Mouse (Mus musculus) hindbrain, embryonic 13.5 days (tissue): ENCODE measurements around the gene Kcnip4. TPM values are rescaled to one million over a fixed set of nuclear protein-coding genes. Genes with fewer than 3 reads are reported as not detected.
A peak's percentile ranks its signal among the peaks of the same experiment; 100 is the strongest.

Source experiments
- ATAC-seq: fragments of 200-750 bp; cut with Nextera tagmentation; 2 replicates; pipeline ENCODE4 v1.8.0; 2017; ENCODE audit warnings: moderate TSS enrichment; ENCODE audit not compliant: low FRiP score
- H3K27ac ChIP-seq: fragments of 300-500 bp; sonication (generic); 2 replicates; pipeline ENCODE4 v1.5.1; 2015; ENCODE audit warnings: inconsistent platforms, mild to moderate bottlenecking, moderate library complexity
- H3K27me3 ChIP-seq: fragments of 300-500 bp; sonication (generic); 2 replicates; pipeline ENCODE4 v1.6.1; 2015; ENCODE audit warnings: mild to moderate bottlenecking, inconsistent platforms
- H3K36me3 ChIP-seq: fragments of 300-500 bp; sonication (generic); 2 replicates; pipeline ENCODE4 v1.6.1; 2015; ENCODE audit warnings: mild to moderate bottlenecking, inconsistent platforms
- H3K4me1 ChIP-seq: fragments of 300-500 bp; sonication (generic); replicated peaks from 2 replicates; pipeline ENCODE4 v1.6.1; 2015; ENCODE audit warnings: inconsistent platforms
- H3K4me2 ChIP-seq: fragments of 300-500 bp; sonication (generic); 2 replicates; pipeline ENCODE4 v1.6.1; 2015; ENCODE audit warnings: inconsistent platforms, mild to moderate bottlenecking, moderate library complexity
- H3K4me3 ChIP-seq: fragments of 300-500 bp; sonication (generic); 2 replicates; pipeline ENCODE4 v1.5.1; 2015; ENCODE audit warnings: mild to moderate bottlenecking, inconsistent platforms
- H3K9ac ChIP-seq: fragments of 300-500 bp; sonication (generic); 2 replicates; pipeline ENCODE4 v1.6.1; 2015; ENCODE audit warnings: mild to moderate bottlenecking, inconsistent platforms
- H3K9me3 ChIP-seq: fragments of 300-500 bp; sonication (generic); 2 replicates; pipeline ENCODE4 v1.6.1; 2016; ENCODE audit warnings: inconsistent platforms
- WGBS: fragments of 180-500 bp; shearing (Covaris S2); methylation state at CpG from one replicate; pipeline ENCODE4 v1.1.7; 2015; 5-methylcytosine and 5-hydroxymethylcytosine counted together
- polyA plus RNA-seq: library from polyadenylated mRNA; unstranded; fragments of >200 nt; fragmentation: Nextera tagmentation; extraction: Ambion mirVana; gene quantifications from 2 replicates; pipeline ENCODE4 v1.2.1, GENCODE M21; 2015

The Kcnip4 gene
- polyA plus RNA-seq, 1 experiment from 2014 or later, result 11.1 TPM

DNA sequence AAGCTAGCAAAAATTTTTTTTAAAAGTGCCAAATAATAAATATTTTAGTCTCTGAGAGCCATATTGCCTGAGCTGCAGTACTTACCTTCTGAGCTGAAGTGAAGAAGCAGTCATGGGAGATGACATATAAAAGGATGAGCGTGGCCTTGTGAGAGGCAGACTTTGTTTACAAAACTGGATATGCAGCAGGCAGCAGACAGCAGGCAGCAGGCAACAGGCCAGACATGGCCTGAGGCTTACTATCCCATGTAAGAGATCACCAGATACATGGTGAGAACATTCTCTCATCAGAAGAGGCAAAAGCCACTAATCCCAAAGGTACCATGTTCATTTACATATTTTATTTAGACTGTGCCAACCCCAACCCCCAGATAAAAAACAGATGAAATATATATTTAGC is 336.5 kb downstream of the Kcnip4 start:
- ATAC-seq, result no peak
- no peaks in the 10 kb centered on the region for H3K9me3 ChIP-seq
- no peaks in the 10 kb centered on the region for H3K4me1 ChIP-seq
- H3K36me3 ChIP-seq, result no peaks in the 10 kb centered on the region
- H3K9ac ChIP-seq, result no peak overlapping the region
- H3K27ac ChIP-seq, result no peak overlapping the region
- WGBS, result 64% methylated on average over 1 of the region's 1 CpGs
- H3K4me2 ChIP-seq, result no peak overlapping the region
- H3K4me3 ChIP-seq, result no peak overlapping the region
- no peaks in the 10 kb centered on the region for H3K27me3 ChIP-seq

DNA sequence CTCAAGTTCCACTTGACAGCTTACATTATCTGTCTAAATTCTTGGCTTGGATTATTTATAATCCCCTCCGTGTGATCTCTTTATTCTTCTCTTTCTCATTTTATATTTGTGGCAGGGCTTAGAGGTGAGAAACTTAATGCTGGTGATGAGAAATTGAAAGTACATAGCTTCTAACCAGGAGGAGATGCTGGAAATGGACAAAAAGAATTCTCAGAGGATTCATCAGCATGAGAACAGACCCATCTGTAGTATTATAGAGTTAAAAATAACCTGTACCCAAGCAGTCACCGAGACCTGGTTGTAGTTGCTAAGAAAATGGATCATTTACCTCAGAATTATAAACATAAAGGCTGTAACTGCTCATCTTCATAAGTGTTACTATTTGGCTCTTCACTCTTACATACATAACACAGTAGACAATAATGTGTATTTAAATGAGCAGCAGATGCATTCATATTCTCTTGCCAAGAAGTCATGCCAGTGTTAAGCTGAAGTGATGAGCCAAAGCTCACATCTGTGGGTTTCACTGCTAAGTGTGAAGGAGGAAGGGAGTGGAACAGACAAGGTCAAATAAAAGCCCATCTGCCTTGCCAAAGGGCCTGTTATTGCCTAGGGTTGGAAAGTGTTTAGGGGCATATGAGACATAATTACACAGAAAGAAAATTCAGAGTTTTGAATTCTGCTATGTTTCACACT is 374.4 kb downstream of the Kcnip4 start:
- WGBS, result 80% methylated on average over 2 of the region's 2 CpGs
- no peak overlapping the region for H3K4me2 ChIP-seq
- H3K4me1 ChIP-seq, result no peaks in the 10 kb centered on the region
- H3K4me3 ChIP-seq, result no peak overlapping the region
- H3K27me3 ChIP-seq, result no peaks in the 10 kb centered on the region
- H3K27ac ChIP-seq, result no peak overlapping the region
- no peak overlapping the region for H3K9ac ChIP-seq
- H3K9me3 ChIP-seq, result no peaks in the 10 kb centered on the region
- H3K36me3 ChIP-seq, result no peaks in the 10 kb centered on the region
- no peak for ATAC-seq

DNA sequence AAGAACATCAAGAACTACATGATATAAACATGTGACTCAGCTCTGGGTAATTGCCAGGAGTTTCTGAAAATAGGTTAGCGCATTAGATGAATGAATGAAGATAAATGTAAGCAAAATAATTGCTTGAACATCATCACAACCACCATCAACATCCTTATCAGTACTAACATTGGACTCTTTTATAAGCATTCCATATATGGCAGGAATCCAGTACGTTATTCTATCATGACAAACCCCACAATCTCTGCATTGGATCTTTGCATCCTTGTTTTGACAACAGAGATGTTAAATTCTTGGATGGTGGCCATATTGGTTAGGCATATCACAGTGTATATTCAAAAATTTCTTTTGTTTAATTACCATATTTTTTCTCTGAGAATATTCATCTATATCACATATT is 375.0 kb downstream of the Kcnip4 start:
- H3K27ac ChIP-seq, result no peak overlapping the region
- WGBS, result 86% methylated on average over 2 of the region's 2 CpGs

DNA sequence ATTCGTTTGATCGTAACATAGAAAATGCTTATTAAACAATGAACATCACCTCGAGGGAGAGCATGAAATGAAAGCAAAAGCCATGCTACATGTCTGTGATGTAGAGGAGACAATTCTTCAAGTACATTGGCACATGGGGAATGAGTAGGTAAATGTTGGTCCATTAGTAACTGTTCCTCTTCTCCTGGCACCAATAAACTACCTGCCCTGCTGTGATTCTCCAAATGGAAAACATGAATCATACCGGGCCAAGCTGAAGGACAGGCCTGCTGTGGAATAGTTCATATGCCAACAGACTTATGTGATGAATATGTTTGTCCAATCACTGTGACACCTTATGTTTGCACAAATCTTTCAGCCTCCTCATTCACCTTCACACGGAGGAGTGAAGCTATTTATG is 429.3 kb downstream of the Kcnip4 start:
- Histone ChIP-seq H3K9me3 (no peaks in the 10 kb centered on the region), H3K27ac (no peak overlapping the region), H3K9ac (no peak overlapping the region), H3K4me1 (no peaks in the 10 kb centered on the region), H3K4me2 (no peak overlapping the region), H3K4me3 (no peak overlapping the region), H3K27me3 (no peaks in the 10 kb centered on the region), H3K36me3 (no peaks in the 10 kb centered on the region)
- ATAC-seq, result no peak
- 77% methylated on average over 5 of the region's 5 CpGs for WGBS

More for the DNA sequence above, 375.0 kb downstream of the Kcnip4 start:
- no peaks in the 10 kb centered on the region for H3K9me3 ChIP-seq
- H3K9ac ChIP-seq, result no peak overlapping the region
- no peak overlapping the region for H3K4me2 ChIP-seq
- H3K4me3 ChIP-seq, result no peak overlapping the region
- H3K4me1 ChIP-seq, result no peaks in the 10 kb centered on the region
- H3K27me3 ChIP-seq, result no peaks in the 10 kb centered on the region
- ATAC-seq, result no peak
- no peaks in the 10 kb centered on the region for H3K36me3 ChIP-seq

DNA sequence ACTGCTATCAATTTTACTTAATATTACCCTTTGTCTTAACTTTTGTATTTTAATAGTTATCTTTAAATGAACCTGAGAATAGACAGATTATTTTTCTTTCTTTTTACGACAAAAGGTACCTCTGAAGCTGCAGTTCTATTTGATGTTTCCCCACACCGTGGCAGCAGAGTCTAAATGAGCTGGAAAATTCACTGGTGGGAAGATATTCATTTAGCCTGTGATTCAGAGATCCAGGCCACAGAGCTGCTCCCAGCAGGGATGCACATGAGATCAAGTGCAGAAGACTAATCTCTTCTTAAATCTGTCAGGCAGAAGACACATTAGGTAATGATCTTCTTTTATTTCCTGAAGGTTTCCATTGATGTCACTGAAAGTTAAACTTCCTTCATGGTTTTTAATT is 429.8 kb downstream of the Kcnip4 start:
- ATAC-seq, result no peak

DNA sequence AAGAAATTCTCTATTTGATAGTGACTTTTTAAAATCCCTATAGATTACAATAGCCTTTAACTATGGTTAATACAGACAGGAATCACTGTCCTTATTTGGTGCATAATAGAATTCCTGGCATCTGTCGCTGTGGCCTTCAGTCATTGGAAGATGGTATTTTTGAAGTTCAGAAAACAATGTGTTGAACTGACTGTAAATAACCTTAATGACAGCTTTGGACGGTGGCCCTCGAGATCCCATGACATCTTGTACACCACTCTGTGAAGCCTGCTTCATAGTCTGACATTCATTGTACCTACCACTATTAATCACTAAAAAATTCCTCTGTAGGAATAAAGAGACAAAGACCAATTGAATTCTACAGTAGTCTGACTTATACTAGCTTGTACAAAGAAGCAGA is 430.4 kb downstream of the Kcnip4 start:
- WGBS, result 47% methylated on average over 3 of the region's 3 CpGs

More for the DNA sequence above, 429.8 kb downstream of the Kcnip4 start:
- Histone ChIP-seq H3K27me3 (no peaks in the 10 kb centered on the region), H3K4me1 (no peaks in the 10 kb centered on the region), H3K9me3 (no peaks in the 10 kb centered on the region), H3K4me3 (no peak overlapping the region), H3K9ac (no peak overlapping the region), H3K36me3 (no peaks in the 10 kb centered on the region), H3K27ac (no peak overlapping the region), H3K4me2 (no peak overlapping the region)
- WGBS, result 52% methylated on average over 2 of the region's 2 CpGs

DNA sequence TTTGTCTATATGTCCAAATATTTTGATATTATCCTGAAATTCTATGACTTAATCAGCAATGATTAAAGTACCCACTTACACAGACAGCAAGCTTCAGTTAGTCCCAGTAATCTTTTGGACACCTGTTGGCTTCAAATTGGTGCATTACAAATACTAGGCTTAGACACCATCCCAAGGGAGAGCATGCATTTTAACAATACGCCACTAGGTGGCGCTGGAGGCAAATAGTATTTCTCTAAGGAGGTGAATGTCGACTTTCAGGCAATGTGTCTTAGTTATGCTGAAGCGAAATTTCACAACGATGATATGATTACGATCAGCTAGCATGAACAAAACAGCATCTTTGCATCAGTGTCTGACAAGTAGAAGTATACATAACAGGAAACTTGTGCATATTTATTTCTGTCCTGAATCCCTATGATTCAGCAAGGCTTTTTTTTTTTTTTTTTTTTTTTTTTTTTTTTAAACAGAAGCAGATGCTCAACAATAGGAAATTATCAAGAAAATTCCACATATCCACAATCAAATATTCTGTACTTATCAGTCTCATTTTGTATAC is 434.5 kb downstream of the Kcnip4 start:
- no peaks in the 10 kb centered on the region for H3K36me3 ChIP-seq
- ATAC-seq, result peak; percentile 75; the same call in 1 of the 2 replicates
- no peaks in the 10 kb centered on the region for H3K9me3 ChIP-seq
- 12% methylated on average over 6 of the region's 6 CpGs for WGBS
- 0 out of 2 replicates have a peak overlapping the region, but pooled peaks have one; percentile 37 for H3K4me2 ChIP-seq
- H3K9ac ChIP-seq, result no peak overlapping the region
- no peak overlapping the region for H3K4me3 ChIP-seq
- no peaks in the 10 kb centered on the region for H3K27me3 ChIP-seq
- no peaks in the 10 kb centered on the region for H3K4me1 ChIP-seq
- H3K27ac ChIP-seq, result no peak overlapping the region

More for the DNA sequence above, 430.4 kb downstream of the Kcnip4 start:
- Histone ChIP-seq H3K9me3 (no peaks in the 10 kb centered on the region), H3K36me3 (no peaks in the 10 kb centered on the region), H3K27ac (no peak overlapping the region), H3K4me3 (no peak overlapping the region), H3K27me3 (no peaks in the 10 kb centered on the region), H3K4me2 (no peak overlapping the region), H3K9ac (no peak overlapping the region), H3K4me1 (no peaks in the 10 kb centered on the region)
- ATAC-seq, result no peak

DNA sequence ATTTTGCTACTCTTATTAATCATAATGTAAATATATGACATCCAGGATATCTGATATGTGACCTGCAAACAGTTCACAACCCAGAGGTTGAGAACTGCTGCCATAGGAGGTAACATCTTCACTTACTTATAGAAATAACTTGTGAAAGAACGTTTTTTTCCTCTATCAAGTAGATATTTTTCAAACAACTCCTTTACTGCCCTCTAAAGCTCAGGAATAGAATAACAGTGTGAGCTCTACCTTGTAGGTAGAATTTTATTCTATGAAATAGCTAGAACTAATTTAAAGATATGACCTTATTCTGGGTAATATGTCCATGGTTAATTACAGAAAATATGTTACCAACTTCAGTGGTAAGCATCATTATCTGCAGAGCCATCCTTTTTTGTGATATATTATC is 459.1 kb downstream of the Kcnip4 start:
- no peaks in the 10 kb centered on the region for H3K4me1 ChIP-seq
- no peak overlapping the region for H3K27ac ChIP-seq
- H3K4me3 ChIP-seq, result no peak overlapping the region
- H3K9ac ChIP-seq, result no peak overlapping the region
- H3K36me3 ChIP-seq, result no peaks in the 10 kb centered on the region
- WGBS, result 24% methylated on average over 1 of the region's 1 CpGs
- no peak overlapping the region for H3K4me2 ChIP-seq
- H3K9me3 ChIP-seq, result no peaks in the 10 kb centered on the region
- no peak for ATAC-seq
- H3K27me3 ChIP-seq, result no peaks in the 10 kb centered on the region

DNA sequence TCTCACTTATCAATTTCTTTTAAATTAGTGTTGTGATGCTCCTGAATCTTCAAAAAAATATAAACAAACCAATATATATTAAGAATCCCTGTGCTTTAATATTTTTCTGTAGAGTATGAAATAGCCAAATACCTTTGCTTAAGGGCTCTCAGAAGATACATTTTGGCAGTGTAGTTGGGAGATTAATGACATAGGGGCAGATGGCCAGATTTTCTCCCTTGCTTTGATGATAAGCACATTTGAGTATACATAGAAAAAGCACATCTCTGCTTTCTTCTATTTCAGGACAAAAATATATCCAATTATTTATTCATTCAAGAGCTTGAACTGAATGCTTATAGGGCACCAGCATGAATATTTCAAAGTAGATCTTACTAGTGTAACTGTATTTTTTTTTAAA is 465.8 kb downstream of the Kcnip4 start:
- H3K27me3 ChIP-seq, result no peaks in the 10 kb centered on the region
- no peak overlapping the region for H3K27ac ChIP-seq
- H3K4me1 ChIP-seq, result no peaks in the 10 kb centered on the region
- H3K4me3 ChIP-seq, result no peak overlapping the region
- no peak for ATAC-seq
- H3K36me3 ChIP-seq, result no peaks in the 10 kb centered on the region
- no peak overlapping the region for H3K9ac ChIP-seq
- no peak overlapping the region for H3K4me2 ChIP-seq
- H3K9me3 ChIP-seq, result no peaks in the 10 kb centered on the region

DNA sequence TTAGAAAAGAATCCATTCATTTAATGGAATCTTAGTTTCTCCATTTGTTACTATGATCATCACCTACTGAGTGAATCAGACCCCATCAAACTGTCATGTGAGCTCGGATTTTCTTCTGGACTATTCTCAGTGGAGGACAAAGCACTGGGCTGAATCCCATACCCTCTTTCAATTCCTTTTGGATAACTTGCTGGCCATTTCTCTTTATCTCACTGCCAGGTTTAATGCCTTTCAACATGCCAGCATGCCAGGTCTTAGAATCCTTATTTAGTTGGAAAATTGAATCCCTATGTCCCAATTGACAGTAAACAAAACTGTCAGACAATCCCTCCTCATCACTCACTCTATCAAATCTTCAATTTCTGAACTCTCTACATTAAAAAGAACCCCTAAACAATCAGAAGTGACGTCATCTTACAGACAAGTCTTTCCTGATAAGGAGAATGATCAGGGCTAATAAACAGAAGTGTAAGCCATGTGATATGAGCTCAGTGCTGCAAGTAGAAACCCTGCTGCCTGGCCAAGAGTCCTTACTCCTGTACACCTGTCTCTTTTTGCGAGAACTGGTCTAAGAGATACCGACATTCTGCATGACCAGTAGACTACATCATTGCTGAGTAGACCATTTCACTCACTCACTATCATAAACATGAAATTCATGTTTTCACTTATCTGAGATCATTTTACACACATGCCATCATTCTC is 466.9 kb downstream of the Kcnip4 start:
- H3K9ac ChIP-seq, result no peak overlapping the region
- no peaks in the 10 kb centered on the region for H3K27me3 ChIP-seq
- no peak overlapping the region for H3K27ac ChIP-seq
- 90% methylated on average over 4 of the region's 4 CpGs for WGBS
- no peak for ATAC-seq
- no peaks in the 10 kb centered on the region for H3K4me1 ChIP-seq
- no peak overlapping the region for H3K4me3 ChIP-seq
- H3K36me3 ChIP-seq, result no peaks in the 10 kb centered on the region
- no peak overlapping the region for H3K4me2 ChIP-seq
- H3K9me3 ChIP-seq, result no peaks in the 10 kb centered on the region

DNA sequence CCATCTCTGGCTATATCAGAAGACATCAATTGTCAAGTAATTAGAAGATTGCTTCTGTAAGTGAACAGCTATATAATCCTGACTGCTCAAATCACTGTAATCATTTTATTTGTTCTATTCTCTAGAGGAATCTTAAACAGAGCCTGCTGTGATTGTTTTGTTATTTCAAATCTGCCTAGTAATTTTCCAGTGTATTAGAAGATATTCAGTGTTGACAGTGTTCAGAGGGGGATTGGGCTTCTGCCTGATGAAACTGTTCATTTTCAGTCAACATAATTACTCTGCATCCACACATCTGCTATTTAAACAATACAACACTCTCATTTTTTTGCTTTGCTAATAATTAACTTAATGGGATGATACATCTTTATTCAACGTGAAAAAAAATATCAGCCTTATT is 476.7 kb downstream of the Kcnip4 start:
- Histone ChIP-seq H3K9ac (no peak overlapping the region), H3K27me3 (no peaks in the 10 kb centered on the region), H3K4me2 (no peak overlapping the region), H3K4me3 (no peak overlapping the region), H3K9me3 (no peaks in the 10 kb centered on the region), H3K4me1 (no peaks in the 10 kb centered on the region), H3K36me3 (no peaks in the 10 kb centered on the region), H3K27ac (no peak overlapping the region)
- WGBS, result 75% methylated on average over 1 of the region's 1 CpGs
- peak; percentile 39; the same call in 1 of the 2 replicates for ATAC-seq

DNA sequence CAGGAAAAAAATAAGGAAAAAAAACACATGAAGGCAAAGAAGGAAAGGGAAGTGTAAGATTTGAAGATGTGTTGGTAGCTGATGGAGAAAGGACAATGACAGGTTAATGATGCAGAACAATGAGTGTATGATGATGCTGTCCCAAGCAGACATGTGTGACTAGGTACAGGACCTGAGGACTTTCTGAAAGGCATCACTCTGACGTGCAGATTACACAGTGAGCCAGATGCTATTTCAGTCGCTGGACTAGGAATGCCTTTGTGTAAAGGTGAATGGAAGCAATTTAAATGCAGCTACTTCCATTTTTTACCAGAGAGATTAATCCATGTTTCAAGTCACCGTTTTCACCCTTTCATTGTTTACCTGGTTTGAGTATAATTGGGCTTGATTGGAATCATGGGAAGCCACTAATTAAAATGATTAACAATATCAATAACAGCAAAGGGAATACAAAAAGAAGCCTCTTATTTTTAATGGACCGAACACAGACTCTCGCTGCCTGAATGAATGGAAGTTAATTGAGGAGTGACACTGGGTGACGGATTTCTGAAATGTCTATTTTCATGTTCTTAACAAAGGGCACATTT is 483.4 kb downstream of the Kcnip4 start:
- Histone ChIP-seq H3K9me3 (no peaks in the 10 kb centered on the region), H3K4me2 (no peak overlapping the region), H3K4me3 (no peak overlapping the region), H3K9ac (no peak overlapping the region), H3K27me3 (no peaks in the 10 kb centered on the region), H3K36me3 (no peaks in the 10 kb centered on the region), H3K27ac (no peak overlapping the region), H3K4me1 (peaks cover 3% of the 10 kb centered on the region; the same call in 1 of the 2 replicates)
- ATAC-seq, result no peak
- 28% methylated on average over 6 of the region's 6 CpGs for WGBS
